Mouse (Mus musculus): ENCODE data around the gene Ncam1.

The Ncam1 gene

GRCm38 (mm10) chr9:49565846-49566245 is 232.9 kb downstream of the Ncam1 start:
- in situ Hi-C loops (cut with MboI) = no loop called here

DNA sequence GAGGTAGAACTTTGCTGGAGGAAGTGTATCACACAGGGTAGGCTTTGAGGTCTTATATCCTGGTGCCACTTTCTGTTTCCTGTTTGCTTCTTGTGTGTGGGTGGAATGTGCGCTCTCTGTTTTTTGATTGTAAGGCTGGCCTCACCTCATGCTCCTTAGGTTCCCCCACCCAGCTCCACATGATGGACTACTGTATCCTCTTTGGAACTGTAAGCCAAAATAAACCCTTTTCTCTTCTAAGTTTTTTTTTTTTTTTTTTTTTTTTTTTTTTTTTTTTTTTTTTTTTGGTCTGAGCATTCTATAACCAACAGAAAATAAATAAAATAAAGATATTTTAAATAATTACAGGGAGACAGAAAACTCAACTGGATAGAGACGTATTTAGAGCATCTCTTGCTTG is 239.8 kb downstream of the Ncam1 start:
- in situ Hi-C loops (cut with MboI) = no loop called here

- in situ Hi-C loops (cut with MboI) = no loop called here
Observed at GRCm38 (mm10) chr9:49551353-49551752, 247.4 kb downstream of the Ncam1 start.

GRCm38 (mm10) chr9:49542593-49542992 is 256.1 kb downstream of the Ncam1 start:
- in situ Hi-C loops (cut with MboI) = no loop called here

DNA sequence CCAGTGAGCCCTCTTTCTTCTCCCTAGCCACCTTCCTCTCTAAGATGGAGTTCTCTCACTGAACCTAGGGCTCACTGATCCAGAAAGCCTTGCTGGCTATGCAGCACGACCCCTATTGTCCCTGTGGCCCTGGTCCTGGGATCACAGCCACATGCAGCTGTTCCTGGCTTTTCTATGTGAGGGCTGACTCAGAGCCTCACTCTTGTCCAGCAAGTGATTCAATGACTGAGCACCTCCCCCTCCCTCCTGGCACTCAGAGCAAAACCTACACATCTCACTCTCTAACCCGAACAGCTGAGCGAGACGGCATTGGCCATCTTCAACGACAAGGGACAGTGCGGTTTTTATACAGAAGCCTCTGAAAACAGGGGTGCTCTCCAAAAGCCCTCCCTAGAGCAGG is 260.9 kb downstream of the Ncam1 start:
- in situ Hi-C loops (cut with MboI) = no loop called here

DNA sequence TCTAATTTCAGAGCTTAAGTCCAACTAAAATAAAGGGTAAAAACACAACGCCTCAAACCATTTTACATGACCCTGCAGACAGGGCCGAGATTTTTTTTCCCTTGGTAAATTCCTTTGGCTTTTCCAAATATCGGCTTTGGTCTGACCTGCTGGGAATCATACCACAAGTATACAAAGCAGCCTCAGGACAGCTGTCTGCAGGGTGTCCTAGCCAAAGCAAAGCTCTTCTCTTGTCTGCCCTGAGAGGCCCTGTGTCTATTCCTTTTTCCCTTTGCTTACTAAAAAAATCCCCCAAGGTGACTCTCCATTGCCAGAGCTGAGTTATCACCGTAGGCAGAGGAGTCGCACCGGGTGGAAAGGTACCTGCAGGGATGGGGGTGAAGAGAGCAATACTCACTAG is 262.1 kb downstream of the Ncam1 start:
- in situ Hi-C loops (cut with MboI) = no loop called here

DNA sequence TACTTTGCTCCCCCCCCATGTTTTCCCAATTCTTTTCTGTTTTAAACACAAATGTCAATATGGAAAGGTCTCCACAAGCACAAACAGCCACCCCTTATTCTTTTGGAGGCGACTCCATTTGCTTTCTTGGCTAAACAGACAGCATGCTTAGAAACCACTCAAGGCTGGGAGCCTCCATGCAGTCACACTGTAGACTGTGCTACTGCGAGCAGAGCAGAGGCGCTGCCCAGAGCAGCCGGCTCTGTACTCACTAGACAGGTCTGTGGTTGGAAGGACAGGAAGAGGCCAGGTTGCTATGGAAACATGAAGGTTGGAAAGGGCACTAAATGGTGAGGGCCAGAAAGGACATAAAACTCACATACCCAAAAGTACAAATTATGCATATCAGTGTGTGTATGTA is 263.8 kb downstream of the Ncam1 start:
- in situ Hi-C loops (cut with MboI) = no loop called here

- in situ Hi-C loops (cut with MboI) = no loop called here
Observed at GRCm38 (mm10) chr9:49533912-49534491, 264.7 kb downstream of the Ncam1 start.

- in situ Hi-C loops (cut with MboI) = no loop called here
Observed at GRCm38 (mm10) chr9:49533455-49533854, 265.3 kb downstream of the Ncam1 start.

DNA sequence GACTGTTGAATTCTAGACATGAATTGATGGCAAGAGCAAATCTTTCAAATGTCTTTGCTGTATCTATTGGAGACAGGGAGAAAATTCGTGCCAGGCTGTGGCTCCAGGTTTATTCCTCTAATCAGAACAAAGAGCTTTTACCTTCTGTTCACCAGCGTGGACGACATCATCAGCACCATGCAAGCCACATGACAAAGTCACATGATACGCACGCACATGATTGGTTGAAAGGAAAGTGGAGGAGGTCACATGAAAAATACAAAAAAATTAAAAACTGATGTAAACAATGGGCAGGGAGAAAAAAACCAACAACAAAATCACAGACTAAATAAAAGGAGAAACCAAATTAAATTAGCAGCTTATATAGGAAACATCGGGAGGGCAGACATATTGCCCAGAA is 266.9 kb downstream of the Ncam1 start:
- in situ Hi-C loops (cut with MboI) = no loop called here

DNA sequence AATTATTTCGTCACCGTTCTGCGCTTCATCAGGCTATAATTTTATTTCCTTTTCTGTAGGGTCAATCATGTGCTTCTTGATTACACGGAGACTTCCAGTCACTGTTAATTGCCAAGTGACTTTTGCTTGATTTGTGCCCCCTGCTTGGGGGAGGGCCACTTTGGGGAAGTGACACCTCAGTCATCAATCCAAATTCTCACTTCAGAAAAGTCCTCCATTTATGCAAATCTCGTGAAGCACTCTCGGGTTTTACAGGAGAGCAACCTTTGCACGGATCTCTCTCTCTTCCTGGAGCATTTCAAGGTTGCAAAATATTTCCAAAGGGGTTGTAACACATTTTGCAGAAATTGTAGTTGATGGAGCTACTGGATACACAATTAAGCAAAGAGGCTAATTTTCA is 267.5 kb downstream of the Ncam1 start:
- in situ Hi-C loops (cut with MboI) = no loop called here

DNA sequence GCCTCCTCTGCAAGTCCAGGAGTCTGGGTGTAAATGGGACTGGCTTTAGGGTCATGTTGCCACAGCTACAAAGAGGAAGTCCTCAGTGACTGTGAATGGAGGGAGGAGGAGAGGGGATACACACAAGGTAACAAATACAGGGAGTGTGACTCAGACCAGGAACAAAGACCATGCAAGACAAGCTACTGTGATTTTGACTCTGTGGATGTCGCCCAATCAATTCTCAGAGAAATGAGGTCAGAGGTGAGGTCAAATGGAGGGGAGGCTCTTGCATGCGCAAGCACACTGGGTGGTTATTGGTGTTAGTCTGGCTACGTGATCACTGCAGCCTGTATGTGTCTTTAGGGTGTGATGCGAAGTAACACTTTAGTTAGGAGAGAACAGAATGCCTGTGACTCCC is 268.0 kb downstream of the Ncam1 start:
- in situ Hi-C loops (cut with MboI) = no loop called here

DNA sequence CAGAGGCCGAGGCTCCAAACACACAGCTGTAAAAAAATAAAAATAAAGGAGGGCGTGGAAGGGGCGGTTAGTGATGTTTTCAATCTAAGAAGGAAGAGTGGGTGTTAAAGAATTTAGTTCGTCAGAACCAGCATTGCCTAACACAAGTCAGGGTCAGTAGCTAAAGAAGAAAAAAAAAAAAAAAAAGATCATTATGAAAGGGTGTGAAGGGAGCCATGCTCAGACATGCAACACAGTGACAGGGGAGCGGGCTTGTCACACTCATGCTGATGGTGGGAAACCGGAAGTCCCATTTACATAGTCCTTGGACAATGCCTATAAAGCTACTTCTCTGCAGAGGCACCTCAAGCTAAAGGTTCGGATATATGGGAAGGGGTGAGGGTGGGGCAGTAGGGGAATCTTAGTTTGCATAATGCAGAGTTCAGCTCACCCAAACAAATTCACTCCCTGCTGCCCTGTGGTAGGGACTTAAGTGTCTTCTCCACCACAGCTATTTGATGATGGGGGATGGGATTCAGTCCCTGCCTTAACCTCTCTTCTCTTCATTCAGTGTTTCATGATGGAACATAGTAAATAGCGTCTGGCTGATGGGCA is 269.3 kb downstream of the Ncam1 start:
- in situ Hi-C loops (cut with MboI) = no loop called here

GRCm38 (mm10) chr9:49528943-49529342 is 269.8 kb downstream of the Ncam1 start:
- in situ Hi-C loops (cut with MboI) = no loop called here

- in situ Hi-C loops (cut with MboI) = no loop called here
Observed at GRCm38 (mm10) chr9:49528026-49528425, 270.7 kb downstream of the Ncam1 start.

GRCm38 (mm10) chr9:49527340-49527739 is 271.4 kb downstream of the Ncam1 start:
- in situ Hi-C loops (cut with MboI) = no loop called here

- in situ Hi-C loops (cut with MboI) = no loop called here
Observed at GRCm38 (mm10) chr9:49524721-49525120, 274.0 kb downstream of the Ncam1 start.

- in situ Hi-C loops (cut with MboI) = no loop called here
Observed at GRCm38 (mm10) chr9:49523881-49524280, 274.8 kb downstream of the Ncam1 start.

DNA sequence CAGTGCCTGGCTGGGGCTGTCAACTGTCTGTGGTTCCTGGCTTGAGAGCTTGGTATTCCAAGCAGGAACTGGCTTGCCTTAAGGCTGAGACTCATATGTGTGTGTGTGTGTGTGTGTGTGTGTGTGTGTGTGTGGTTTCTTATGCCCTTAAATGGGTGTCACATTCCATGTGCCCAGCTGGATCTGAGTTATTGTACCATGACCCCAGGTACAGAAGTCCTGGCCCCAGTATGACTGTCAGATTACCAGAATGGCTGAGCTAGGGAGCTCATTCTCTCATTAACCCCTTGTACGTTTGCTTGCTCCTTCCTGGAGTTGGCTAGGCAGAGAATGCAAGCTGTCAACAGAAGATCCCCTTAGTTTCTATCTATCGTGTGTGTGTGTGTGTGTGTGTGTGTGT is 284.4 kb downstream of the Ncam1 start:
- in situ Hi-C loops (cut with MboI) = no loop called here

GRCm38 (mm10) chr9:49510666-49511065 is 288.1 kb downstream of the Ncam1 start:
- in situ Hi-C loops (cut with MboI) = no loop called here

DNA sequence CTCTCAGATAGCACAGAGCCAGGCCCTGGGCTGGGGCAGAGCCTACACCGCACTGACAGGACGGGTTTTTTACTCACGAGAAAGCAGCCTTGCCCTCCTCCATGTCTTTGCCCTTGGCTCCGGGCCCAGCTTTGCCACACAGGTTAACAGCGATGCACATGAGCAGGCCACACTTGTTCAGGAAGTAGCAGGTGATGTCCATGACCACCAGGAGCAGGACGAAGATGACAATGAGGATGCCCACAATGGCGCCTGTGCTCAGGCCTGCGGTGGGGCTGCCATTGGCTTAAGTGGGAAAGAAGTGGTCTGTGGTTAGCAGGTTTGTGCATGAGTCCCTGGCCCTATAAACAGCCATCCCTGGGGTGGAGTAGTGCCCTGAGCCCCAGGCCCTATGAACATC is 289.1 kb downstream of the Ncam1 start:
- in situ Hi-C loops (cut with MboI) = no loop called here

DNA sequence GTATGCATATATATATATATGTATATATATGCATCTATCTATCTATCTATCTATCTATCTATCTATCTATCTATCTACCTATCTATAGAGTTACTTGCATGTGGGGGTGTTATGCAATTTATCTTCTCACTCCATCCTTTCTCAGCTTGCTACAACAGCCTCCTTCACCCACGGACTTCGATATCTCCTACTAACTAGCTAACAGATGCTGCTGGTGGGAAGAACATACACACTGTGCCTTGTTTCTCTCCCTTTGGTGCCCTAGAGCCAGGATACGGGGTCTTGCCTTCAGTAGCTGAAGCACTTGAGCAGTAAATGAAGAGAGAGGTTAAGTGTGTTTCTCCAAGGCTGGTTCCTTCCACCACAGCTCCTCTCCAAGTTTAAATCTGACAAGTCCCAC is 289.6 kb downstream of the Ncam1 start:
- in situ Hi-C loops (cut with MboI) = no loop called here

- in situ Hi-C loops (cut with MboI) = no loop called here
Observed at GRCm38 (mm10) chr9:49507829-49508585, 290.7 kb downstream of the Ncam1 start.

All from mature B cell (primary cell).